Mouse (Mus musculus): ENCODE measurements around the gene Tprg.

- TF ChIP-seq GABPA (IDR thresholded peaks at IDR 0.05; ENCODE audit: insufficient replicate concordance, low read depth, low read length) (no peak), TCF12 (IDR thresholded peaks at IDR 0.05; ENCODE audit: low read depth, low read length) (no peak), JUND (conservative IDR thresholded peaks at IDR 0.05; ENCODE audit: low read depth, low read length) (no peak), MAZ (IDR thresholded peaks at IDR 0.05; ENCODE audit: low read depth, low read length) (no peak), CHD2 (IDR thresholded peaks at IDR 0.05; ENCODE audit: low read length) (no peak), CHD1 (IDR thresholded peaks at IDR 0.05; ENCODE audit: low read depth, low read length) (no peak)
Measured at GRCm38 (mm10) chr16:25250129-25250749, 36.4 kb upstream of the Tprg start.

Measured in CH12.LX (cell line).